Mouse (Mus musculus): ENCODE measurements around the gene Tent2.

GRCm38 (mm10) chr13:93130674-93131073 lies 61.5 kb downstream of the Tent2 start:
- TF ChIP-seq CTCF (IDR thresholded peaks at IDR 0.05; ENCODE audit: insufficient read depth, low read length) (no peak), POLR2A (IDR thresholded peaks at IDR 0.05; ENCODE audit: borderline replicate concordance, extremely low read depth, low read depth, low read length) (no peak)
